Mouse (Mus musculus): ENCODE results near the gene Gdap1l1. TPM values are rescaled to one million over a fixed set of nuclear protein-coding genes. Genes with fewer than 3 reads are reported as not detected.
"Not testable (repeated sequence)": the region's sequence is repeated elsewhere in the genome, so short reads cannot be mapped to it uniquely, and the experiment has no call there.

Gene Gdap1l1
- polyA plus RNA-seq, 1 experiment from 2014 or later: 0.21 TPM

DNA sequence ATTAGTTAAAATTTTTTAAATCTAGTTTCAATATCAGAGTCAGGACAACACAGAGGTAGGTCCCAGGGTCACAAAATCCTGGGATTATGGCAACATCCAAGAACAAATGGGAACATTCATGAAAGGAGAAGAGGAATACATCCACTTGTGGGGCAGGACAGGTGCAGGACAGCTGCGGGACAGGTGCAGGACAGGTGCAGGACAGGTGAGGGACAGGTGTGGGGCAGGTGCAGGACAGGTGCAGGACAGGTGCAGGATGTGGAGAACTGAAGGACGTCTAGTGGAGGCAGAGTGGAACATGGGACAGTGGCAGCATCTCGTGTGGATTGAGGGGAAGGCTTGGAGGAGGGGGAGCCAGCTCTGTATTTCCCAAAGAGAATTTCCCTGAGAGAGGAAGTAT lies 11.0 kb downstream of the Gdap1l1 start:
- H3K4me3 ChIP-seq (replicated peaks): no peak overlapping the region
- H3K27ac ChIP-seq (replicated peaks): no peak overlapping the region
- H3K9me3 ChIP-seq (replicated peaks): no peaks in the 10 kb centered on the region
- H3K4me1 ChIP-seq (replicated peaks): no peaks in the 10 kb centered on the region
- no peak overlapping the region for H3K9ac ChIP-seq
- H3K4me2 ChIP-seq: no peak overlapping the region
- no peaks in the 10 kb centered on the region for H3K27me3 ChIP-seq
- H3K36me3 ChIP-seq (replicated peaks): no peaks in the 10 kb centered on the region
- 31% methylated on average over 3 of the region's 3 CpGs for WGBS (ENCODE audit: insufficient replicate concordance)
- no peak for ATAC-seq (ENCODE audit: insufficient read depth)

GRCm38 (mm10) chr2:163450668-163451295 lies 12.5 kb downstream of the Gdap1l1 start:
- Histone ChIP-seq H3K27me3 (no peaks in the 10 kb centered on the region), H3K27ac (replicated peaks) (no peak overlapping the region), H3K9me3 (replicated peaks) (no peaks in the 10 kb centered on the region), H3K36me3 (replicated peaks) (no peaks in the 10 kb centered on the region), H3K4me2 (no peak overlapping the region), H3K4me3 (replicated peaks) (no peak overlapping the region), H3K4me1 (replicated peaks) (no peaks in the 10 kb centered on the region), H3K9ac (no peak overlapping the region)
- ATAC-seq (ENCODE audit: insufficient read depth): no peak
- whole genome bisulfite sequencing (ENCODE audit: insufficient replicate concordance): 45% methylated on average over 6 of the region's 6 CpGs

DNA sequence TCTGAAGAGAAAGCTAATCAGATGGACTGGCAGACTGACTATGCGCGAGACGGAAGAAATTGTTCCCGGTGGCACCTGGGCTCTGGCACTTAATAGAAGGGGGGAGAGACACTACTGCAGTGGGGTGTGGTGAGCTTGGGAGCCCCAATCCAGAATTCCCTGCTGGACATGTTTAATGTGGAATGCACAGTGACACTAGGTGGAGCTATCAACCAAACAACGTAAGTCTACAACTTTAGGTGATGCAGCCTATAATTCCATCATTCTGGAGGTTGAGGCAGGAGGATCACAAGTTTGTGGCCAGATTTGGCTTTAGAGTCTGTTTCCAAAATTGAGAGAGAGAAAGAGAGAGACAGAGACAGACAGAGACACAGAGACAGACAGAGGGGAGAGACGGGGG lies 14.5 kb downstream of the Gdap1l1 start:
- Histone ChIP-seq H3K9ac (no peak overlapping the region), H3K4me1 (replicated peaks) (no peaks in the 10 kb centered on the region), H3K27ac (replicated peaks) (no peak overlapping the region)

DNA sequence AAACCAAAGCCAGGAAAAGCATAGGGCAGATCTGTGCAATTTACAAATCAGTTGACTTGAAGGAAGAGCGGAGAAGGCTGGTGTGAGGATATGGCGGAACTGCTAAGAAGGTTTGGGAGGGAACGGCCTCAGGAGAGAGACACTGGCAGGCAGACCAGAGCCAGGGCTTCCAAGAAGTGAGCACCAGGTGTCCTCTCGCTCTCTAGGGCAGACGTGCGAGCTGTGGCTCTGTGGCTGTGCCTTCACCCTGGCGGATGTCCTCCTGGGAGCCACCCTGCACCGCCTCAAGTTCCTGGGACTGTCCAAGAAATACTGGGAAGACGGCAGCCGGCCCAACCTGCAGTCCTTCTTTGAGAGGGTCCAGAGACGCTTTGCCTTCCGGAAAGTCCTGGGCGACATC lies 15.1 kb downstream of the Gdap1l1 start:
- WGBS (ENCODE audit: insufficient replicate concordance): 66% methylated on average over 13 of the region's 13 CpGs
- Histone ChIP-seq H3K4me1 (replicated peaks) (no peaks in the 10 kb centered on the region), H3K4me2 (no peak overlapping the region), H3K36me3 (replicated peaks) (no peaks in the 10 kb centered on the region), H3K4me3 (replicated peaks) (no peak overlapping the region), H3K27ac (replicated peaks) (no peak overlapping the region), H3K9me3 (replicated peaks) (no peaks in the 10 kb centered on the region), H3K9ac (no peak overlapping the region), H3K27me3 (peaks cover 10% of the 10 kb centered on the region)
- ATAC-seq (ENCODE audit: insufficient read depth): no peak

More for the DNA sequence above, 14.5 kb downstream of the Gdap1l1 start:
- no peaks in the 10 kb centered on the region for H3K9me3 ChIP-seq (replicated peaks)
- no peak overlapping the region for H3K4me2 ChIP-seq
- H3K4me3 ChIP-seq (replicated peaks): no peak overlapping the region
- ATAC-seq (ENCODE audit: insufficient read depth): no peak
- no peaks in the 10 kb centered on the region for H3K36me3 ChIP-seq (replicated peaks)
- H3K27me3 ChIP-seq: peaks cover 3% of the 10 kb centered on the region
- WGBS (ENCODE audit: insufficient replicate concordance): 75% methylated on average over 6 of the region's 6 CpGs

- Histone ChIP-seq H3K27ac (replicated peaks) (no peak overlapping the region), H3K9me3 (replicated peaks) (no peaks in the 10 kb centered on the region), H3K4me2 (no peak overlapping the region), H3K27me3 (peaks cover 26% of the 10 kb centered on the region), H3K9ac (no peak overlapping the region), H3K4me1 (replicated peaks) (peaks cover 4% of the 10 kb centered on the region; the same call in 1 of the 2 replicates), H3K36me3 (replicated peaks) (no peaks in the 10 kb centered on the region), H3K4me3 (replicated peaks) (no peak overlapping the region)
- WGBS (ENCODE audit: insufficient replicate concordance): 35% methylated on average over 27 of the region's 27 CpGs
- no peak for ATAC-seq (ENCODE audit: insufficient read depth)
These were observed 20.4 kb downstream of the Gdap1l1 start for GRCm38 (mm10) chr2:163458539-163459265.

DNA sequence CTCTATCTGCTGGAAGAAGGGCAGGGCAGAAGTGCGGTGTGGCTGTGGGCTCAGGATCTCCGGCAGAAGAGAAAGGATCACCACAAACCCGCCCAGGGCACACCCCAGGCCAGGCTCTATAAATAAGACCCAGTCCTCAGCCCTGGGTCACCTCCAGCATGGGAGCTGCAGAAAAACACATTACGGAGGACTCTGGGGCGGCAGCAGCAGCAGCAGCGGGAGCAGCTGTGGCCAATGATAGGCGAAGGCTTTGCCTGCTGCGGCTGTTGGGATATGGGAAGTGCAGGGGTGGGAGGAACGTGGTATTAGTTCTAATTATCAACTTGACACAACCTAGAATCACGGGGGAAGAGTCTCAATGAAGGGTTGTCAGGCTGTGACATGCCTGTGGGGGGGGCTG lies 21.1 kb downstream of the Gdap1l1 start:
- ATAC-seq (ENCODE audit: insufficient read depth): no peak
- 37% methylated on average over 10 of the region's 10 CpGs for WGBS (ENCODE audit: insufficient replicate concordance)
- Histone ChIP-seq H3K27ac (replicated peaks) (no peak overlapping the region), H3K9me3 (replicated peaks) (no peaks in the 10 kb centered on the region), H3K4me3 (replicated peaks) (no peak overlapping the region), H3K4me1 (replicated peaks) (peaks cover 4% of the 10 kb centered on the region; the same call in 1 of the 2 replicates), H3K4me2 (no peak overlapping the region), H3K27me3 (peaks cover 26% of the 10 kb centered on the region), H3K36me3 (replicated peaks) (no peaks in the 10 kb centered on the region), H3K9ac (no peak overlapping the region)

DNA sequence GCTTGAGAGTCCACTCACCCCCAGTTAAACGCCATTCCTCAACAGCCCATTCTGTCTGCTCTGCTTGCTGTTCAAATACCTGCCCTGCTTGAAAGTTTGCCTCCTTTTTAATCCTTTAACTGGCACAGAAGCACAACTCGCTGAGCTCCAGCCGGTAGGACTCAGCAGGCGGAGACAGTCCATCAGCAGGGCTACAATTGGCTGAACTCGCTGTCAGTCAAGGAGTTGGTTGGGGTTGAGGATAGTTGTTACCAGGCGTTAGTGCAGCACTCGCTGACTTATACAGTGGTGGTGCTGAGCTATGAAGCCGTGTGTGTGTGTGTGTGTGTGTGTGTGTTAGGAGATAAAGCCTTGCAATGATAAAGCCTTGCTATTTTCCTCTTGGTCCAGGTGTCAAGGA lies 22.3 kb downstream of the Gdap1l1 start:
- Histone ChIP-seq H3K4me1 (replicated peaks) (peaks cover 4% of the 10 kb centered on the region; the same call in 1 of the 2 replicates), H3K36me3 (replicated peaks) (no peaks in the 10 kb centered on the region), H3K27me3 (peaks cover 26% of the 10 kb centered on the region), H3K9me3 (replicated peaks) (no peaks in the 10 kb centered on the region), H3K4me2 (no peak overlapping the region), H3K9ac (no peak overlapping the region), H3K4me3 (replicated peaks) (no peak overlapping the region), H3K27ac (replicated peaks) (no peak overlapping the region)
- no peak for ATAC-seq (ENCODE audit: insufficient read depth)
- 76% methylated on average over 8 of the region's 8 CpGs for WGBS (ENCODE audit: insufficient replicate concordance)

- H3K27me3 ChIP-seq: peaks cover 26% of the 10 kb centered on the region
- not testable (repeated sequence) for H3K4me1 ChIP-seq (replicated peaks); H3K9ac ChIP-seq; H3K4me2 ChIP-seq; H3K36me3 ChIP-seq (replicated peaks); H3K9me3 ChIP-seq (replicated peaks); H3K27ac ChIP-seq (replicated peaks); ATAC-seq (ENCODE audit: insufficient read depth); H3K4me3 ChIP-seq (replicated peaks)
- WGBS (ENCODE audit: insufficient replicate concordance): 75% methylated on average over 9 of the region's 9 CpGs
These were observed 23.0 kb downstream of the Gdap1l1 start for GRCm38 (mm10) chr2:163461307-163461706.

- peaks cover 4% of the 10 kb centered on the region; the same call in 1 of the 2 replicates for H3K4me1 ChIP-seq (replicated peaks)
- no peak for ATAC-seq (ENCODE audit: insufficient read depth)
- 46% methylated on average over 5 of the region's 5 CpGs for WGBS (ENCODE audit: insufficient replicate concordance)
- H3K4me2 ChIP-seq: no peak overlapping the region
- no peak overlapping the region for H3K4me3 ChIP-seq (replicated peaks)
- H3K36me3 ChIP-seq (replicated peaks): 0 out of 2 replicates have a peak, but pooled peaks cover 4% of the 10 kb centered on the region
- no peak overlapping the region for H3K9ac ChIP-seq
- H3K9me3 ChIP-seq (replicated peaks): no peaks in the 10 kb centered on the region
- no peak overlapping the region for H3K27ac ChIP-seq (replicated peaks)
- H3K27me3 ChIP-seq: peaks cover 26% of the 10 kb centered on the region
These were observed 24.1 kb downstream of the Gdap1l1 start for GRCm38 (mm10) chr2:163462386-163462785.

DNA sequence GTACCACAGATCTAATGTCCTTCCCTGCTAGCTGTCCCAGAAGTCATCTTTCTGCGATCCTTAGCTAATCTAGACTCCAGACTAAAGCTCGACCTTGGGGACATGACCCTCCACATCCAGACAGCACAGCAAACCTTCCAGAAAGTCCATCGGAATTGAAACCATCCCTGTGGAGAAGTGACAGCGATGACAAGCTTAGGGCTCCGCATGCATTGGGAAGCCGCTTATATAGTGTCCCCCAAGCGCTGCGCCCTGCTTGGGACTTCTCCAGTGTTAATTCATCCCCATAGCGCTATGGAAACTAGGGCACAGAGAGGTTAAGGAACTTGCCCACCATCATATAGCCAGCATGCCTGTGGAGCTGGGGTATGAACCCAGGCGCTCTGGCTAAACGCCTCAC lies 24.5 kb downstream of the Gdap1l1 start:
- no peak for ATAC-seq (ENCODE audit: insufficient read depth)
- Histone ChIP-seq H3K9ac (no peak overlapping the region), H3K4me1 (replicated peaks) (peaks cover 4% of the 10 kb centered on the region; the same call in 1 of the 2 replicates), H3K4me3 (replicated peaks) (no peak overlapping the region), H3K9me3 (replicated peaks) (no peaks in the 10 kb centered on the region), H3K4me2 (no peak overlapping the region), H3K36me3 (replicated peaks) (peaks cover 7% of the 10 kb centered on the region; the same call in 1 of the 2 replicates), H3K27ac (replicated peaks) (no peak overlapping the region), H3K27me3 (peaks cover 22% of the 10 kb centered on the region)
- 61% methylated on average over 11 of the region's 11 CpGs for WGBS (ENCODE audit: insufficient replicate concordance)

DNA sequence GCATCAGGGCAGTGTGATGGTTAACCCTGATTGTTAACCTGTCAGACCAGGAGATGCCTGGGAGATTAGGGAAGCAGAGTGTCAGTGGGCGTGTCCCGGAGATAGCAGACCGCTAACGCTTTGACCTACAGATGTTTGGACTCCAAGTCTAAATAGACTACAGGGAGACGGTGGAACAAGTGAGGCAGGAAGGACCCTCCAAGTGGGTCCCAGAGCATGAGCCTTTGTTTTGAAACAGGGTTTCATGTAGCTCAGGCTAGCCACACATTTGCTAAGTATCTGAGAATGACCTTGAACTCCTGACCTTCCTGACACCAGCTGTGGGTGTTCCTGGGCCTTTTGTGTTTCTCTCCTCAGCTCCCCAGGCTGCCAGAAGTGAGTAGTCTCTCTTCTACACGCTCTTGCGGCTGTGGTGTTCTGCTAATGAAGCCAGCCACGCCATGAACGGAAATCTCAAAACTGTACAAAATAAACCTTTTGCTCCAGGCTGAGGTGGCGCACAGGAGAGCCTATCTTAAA lies 25.0 kb downstream of the Gdap1l1 start:
- Histone ChIP-seq H3K4me2 (no peak overlapping the region), H3K4me1 (replicated peaks) (peaks cover 4% of the 10 kb centered on the region; the same call in 1 of the 2 replicates), H3K27ac (replicated peaks) (no peak overlapping the region), H3K9me3 (replicated peaks) (no peaks in the 10 kb centered on the region), H3K4me3 (replicated peaks) (no peak overlapping the region), H3K36me3 (replicated peaks) (peaks cover 12% of the 10 kb centered on the region; the same call in 1 of the 2 replicates), H3K9ac (no peak overlapping the region), H3K27me3 (peaks cover 16% of the 10 kb centered on the region)
- no peak for ATAC-seq (ENCODE audit: insufficient read depth)
- 53% methylated on average over 10 of the region's 10 CpGs for WGBS (ENCODE audit: insufficient replicate concordance)
